Mouse (Mus musculus) MEL (cell line): ENCODE measurements at regions not wholly inside any gene's neighbourhood (a gene's known extent, or its start where the extent isn't known, plus 50 kb on each side); places are given as distances from the start of the nearest gene placed in this dataset.

ENCODE experiments used
- DNase-seq: peaks from one replicate; pipeline ENCODE4 v3.0.0; 2011; ENCODE audit warnings: low read depth, low spot score
- H3K27ac ChIP-seq: 2 replicates; pipeline ENCODE4 v1.5.1; 2012; ENCODE audit warnings: low read depth, mild to moderate bottlenecking, control low read depth, low read length, moderate library complexity; ENCODE audit not compliant: control insufficient read depth
- H3K27me3 ChIP-seq, 2 experiments: fragments of 150-350 bp in 1 of 2; sonication (generic) in 1 of 2; 2 replicates each; pipeline ENCODE4 v1.6.1; 2012; ENCODE audit warnings: low read length in 2 of 2, mild to moderate bottlenecking in 2 of 2, improper control_type of control experiment in 1 of 2, moderate library complexity in 1 of 2; ENCODE audit not compliant: insufficient read depth in 2 of 2, control insufficient read depth in 1 of 2
- H3K36me3 ChIP-seq, 2 experiments: 2 replicates each; pipeline ENCODE4 v1.6.1; 2012 to 2014; ENCODE audit warnings: low read length in 2 of 2, improper control_type of control experiment in 1 of 2, inconsistent platforms in 1 of 2, mild to moderate bottlenecking in 1 of 2; ENCODE audit not compliant: insufficient read depth in 2 of 2, control insufficient read depth in 1 of 2
- H3K4me1 ChIP-seq, 2 experiments: fragments of 150-350 bp in 1 of 2; sonication (generic) in 1 of 2; 2 replicates each; pipeline ENCODE4 v1.6.1; 2012; ENCODE audit warnings: low read length in 2 of 2, improper control_type of control experiment in 1 of 2, mild to moderate bottlenecking in 1 of 2; ENCODE audit not compliant: insufficient read depth in 2 of 2, control insufficient read depth in 1 of 2
- H3K4me3 ChIP-seq, 2 experiments: fragments of 150-350 bp in 1 of 2; sonication (generic) in 1 of 2; 2 replicates each; pipeline ENCODE4 v1.5.1; 2012; ENCODE audit warnings: low read depth in 2 of 2, low read length in 2 of 2, mild to moderate bottlenecking in 2 of 2, moderate library complexity in 2 of 2, control low read depth in 1 of 2, improper control_type of control experiment in 1 of 2; ENCODE audit not compliant: control insufficient read depth in 1 of 2, insufficient read depth in 1 of 2
- H3K79me2 ChIP-seq: 2 replicates; pipeline ENCODE4 v1.6.1; 2012; ENCODE audit warnings: mild to moderate bottlenecking, low read length, moderate library complexity; ENCODE audit not compliant: control insufficient read depth, poor library complexity, insufficient read depth
- H3K9ac ChIP-seq: 2 replicates; pipeline ENCODE4 v1.6.1; 2012; ENCODE audit warnings: low read depth, mild to moderate bottlenecking, control low read depth, low read length, moderate library complexity; ENCODE audit not compliant: control insufficient read depth, poor library complexity, severe bottlenecking
- H3K9me3 ChIP-seq: fragments of 150-350 bp; sonication (generic); replicated peaks from 2 replicates; pipeline ENCODE4 v1.6.1; 2012; ENCODE audit warnings: mild to moderate bottlenecking, low read length, improper control_type of control experiment, moderate library complexity; ENCODE audit not compliant: insufficient read depth
- ELF1 ChIP-seq: IDR thresholded peaks from 2 replicates; pipeline ENCODE4 v1.6.1; 2014; ENCODE audit warnings: low read depth, mild to moderate bottlenecking, inconsistent platforms, low read length, improper control_type of control experiment, moderate library complexity
- ETS1 ChIP-seq: IDR thresholded peaks from 2 replicates; pipeline ENCODE4 v1.6.1; 2012; ENCODE audit warnings: low read depth, mild to moderate bottlenecking, inconsistent platforms, low read length, improper control_type of control experiment, moderate library complexity
- GATA1 ChIP-seq: IDR thresholded peaks from 2 replicates; pipeline ENCODE4 v1.6.1; 2011; ENCODE audit warnings: low read depth, low read length, improper control_type of control experiment
- MAFK ChIP-seq: IDR thresholded peaks from 2 replicates; pipeline ENCODE4 v1.6.1; 2011; ENCODE audit warnings: low read depth, mild to moderate bottlenecking, low read length, improper control_type of control experiment, borderline replicate concordance
- MAX ChIP-seq: IDR thresholded peaks from 2 replicates; pipeline ENCODE4 v1.6.1; 2011; ENCODE audit warnings: low read length, improper control_type of control experiment
- MXI1 ChIP-seq: IDR thresholded peaks from 2 replicates; pipeline ENCODE4 v1.6.1; 2011; ENCODE audit warnings: mild to moderate bottlenecking, low read depth, low read length, improper control_type of control experiment
- NELFE ChIP-seq: IDR thresholded peaks from 2 replicates; pipeline ENCODE4 v1.6.1; 2011; ENCODE audit warnings: low read depth, low read length, improper control_type of control experiment
- POLR2AphosphoS2 ChIP-seq: IDR thresholded peaks from 2 replicates; pipeline ENCODE4 v1.6.1; 2011; ENCODE audit warnings: low read length, improper control_type of control experiment
- SMC3 ChIP-seq: IDR thresholded peaks from 2 replicates; pipeline ENCODE4 v1.6.1; 2011; ENCODE audit warnings: low read depth, low read length, improper control_type of control experiment
- TAL1 ChIP-seq: IDR thresholded peaks from 2 replicates; pipeline ENCODE4 v1.6.1; 2012; ENCODE audit warnings: mild to moderate bottlenecking, inconsistent platforms, low read length, moderate library complexity, mixed read lengths

DNA sequence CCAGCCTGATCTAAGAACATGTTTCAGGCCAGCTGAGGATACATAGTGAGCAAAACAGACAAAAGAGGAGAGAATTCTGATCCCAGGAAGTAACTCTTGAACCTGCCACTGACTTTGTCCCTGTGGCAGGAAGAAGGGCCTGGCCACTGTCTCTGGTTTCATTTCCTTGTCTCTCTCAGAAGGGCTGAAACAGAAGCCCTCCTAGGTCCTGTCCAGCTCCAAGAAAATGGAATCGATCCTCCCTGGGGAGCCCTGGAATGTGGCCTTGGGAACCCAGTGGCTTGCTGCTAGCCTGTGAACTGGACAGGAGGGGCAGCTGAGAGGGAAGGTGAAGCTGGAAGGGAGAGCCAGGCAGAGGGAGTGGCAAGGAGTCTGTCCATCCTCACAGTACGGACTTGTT, 113.1 kb upstream of the Armc2 start:
- Histone ChIP-seq H3K27ac (no peak overlapping the region), H3K4me3 (no peak overlapping the region), H3K9me3 (no peaks in the 10 kb centered on the region), H3K4me1 (no peaks in the 10 kb centered on the region)
- no peak for DNase-seq
- TF ChIP-seq MAFK (no peak), POLR2AphosphoS2 (no peak), TAL1 (no peak), GATA1 (no peak), NELFE (no peak)
- TF ChIP-seq, all 39 proteins: peak for 0
- no peaks in the 10 kb centered on the region for H3K27me3 ChIP-seq
- H3K9ac ChIP-seq, result no peak overlapping the region
- H3K79me2 ChIP-seq, result no peaks in the 10 kb centered on the region
- H3K36me3 ChIP-seq, result no peaks in the 10 kb centered on the region

DNA sequence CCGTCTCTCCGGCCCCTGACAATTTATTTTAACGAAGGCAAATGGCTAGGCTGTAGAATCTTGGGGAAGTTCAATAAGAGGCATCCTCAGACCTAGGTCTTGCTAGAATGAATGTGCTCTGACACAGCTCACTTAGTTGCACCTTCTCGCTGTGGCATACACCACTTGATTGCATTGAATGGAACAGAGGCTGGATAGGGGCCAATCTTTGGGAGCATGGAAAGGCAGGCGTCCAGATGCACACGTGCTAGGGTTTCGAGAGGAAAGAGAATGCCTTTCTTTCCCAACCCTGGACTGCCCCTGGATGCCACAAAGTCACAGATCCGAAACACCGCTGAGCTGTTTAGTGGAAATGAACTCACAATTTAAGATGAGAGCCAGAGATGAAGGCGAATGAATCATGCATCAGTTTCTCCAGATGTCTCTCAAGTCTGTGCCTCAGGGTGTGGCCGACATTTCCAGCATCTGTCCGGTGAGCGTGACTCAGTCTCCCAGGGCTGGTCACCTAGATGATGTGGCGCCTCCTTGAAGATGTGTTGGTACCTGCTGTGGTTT, 109.7 kb upstream of the Armc2 start:
- no peak overlapping the region for H3K9ac ChIP-seq
- no peak overlapping the region for H3K4me3 ChIP-seq
- H3K9me3 ChIP-seq, result no peaks in the 10 kb centered on the region
- DNase-seq, result no peak
- no peaks in the 10 kb centered on the region for H3K79me2 ChIP-seq
- H3K27me3 ChIP-seq, result peaks cover 0 to 2% of the 10 kb centered on the region in 2 experiments; a peak in 1 of 4 replicates
- H3K4me1 ChIP-seq, result no peaks in the 10 kb centered on the region
- TF ChIP-seq MAX, result no peak
- no peak overlapping the region for H3K27ac ChIP-seq
- H3K36me3 ChIP-seq, result no peaks in the 10 kb centered on the region

DNA sequence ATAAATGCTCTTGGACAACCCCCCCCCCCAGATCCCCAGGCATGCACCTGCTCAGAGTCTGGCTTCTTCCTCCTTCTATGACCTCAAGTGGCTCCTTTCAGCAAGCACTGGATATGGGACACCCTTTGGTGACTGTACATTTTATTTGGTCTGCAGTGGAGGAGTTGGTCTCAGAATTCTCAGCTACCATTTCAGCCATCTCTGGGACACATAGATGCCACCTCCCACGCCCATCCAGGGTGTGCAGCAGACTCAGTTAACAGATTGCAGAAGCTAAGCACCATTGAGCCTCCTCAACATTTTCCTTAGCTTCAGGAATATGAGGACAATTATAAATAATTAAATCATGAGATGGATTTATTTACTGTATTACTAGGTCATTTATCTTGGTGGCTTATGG, 108.6 kb upstream of the Armc2 start:
- Histone ChIP-seq H3K27ac (no peak overlapping the region), H3K36me3 (no peaks in the 10 kb centered on the region), H3K4me1 (no peaks in the 10 kb centered on the region), H3K79me2 (no peaks in the 10 kb centered on the region), H3K27me3 (peaks cover 0 to 2% of the 10 kb centered on the region in 2 experiments; a peak in 1 of 4 replicates), H3K9ac (no peak overlapping the region), H3K9me3 (no peaks in the 10 kb centered on the region), H3K4me3 (no peak overlapping the region)
- TF ChIP-seq POLR2AphosphoS2 (no peak), ELF1 (no peak), MXI1 (no peak), ETS1 (no peak), TAL1 (no peak), SMC3 (no peak), GATA1 (no peak)
- no peak for DNase-seq
